8 mouse cellular contexts compared by ENCODE assay signal in genomic region chrX:155215501-155216248, GRCm38 (mm10). TPM values are rescaled to one million over a fixed set of nuclear protein-coding genes. Genes with fewer than 3 reads are reported as not detected.
DNase-seq lines count a peak whose midpoint lies in the region; ATAC-seq and TF ChIP-seq lines count a peak whose summit lies in the region.

No protein-coding gene starts in this region.

- 33% methylated on average over 24 of the region's 24 CpGs for WGBS in hindbrain, embryonic 15.5 days
- WGBS in liver, adult 2 months, result 0% methylated on average over 24 of the region's 24 CpGs

- no peak for TF ChIP-seq POLR2A in liver, adult 2 months (IDR thresholded peaks at IDR 0.05; ENCODE audit: extremely low read depth, insufficient read depth, low read length)
- TF ChIP-seq POLR2A in myocyte (IDR thresholded peaks at IDR 0.05; ENCODE audit: insufficient read length, low read depth), result peak; percentile 58

- no peaks in the 10 kb centered on the region for H3K27me3 ChIP-seq in hindbrain, embryonic 15.5 days
- H3K27me3 ChIP-seq in liver, adult 2 months (ENCODE audit: control insufficient read depth, insufficient read depth, low read length), result no peaks in the 10 kb centered on the region
- no peaks in the 10 kb centered on the region for H3K27me3 ChIP-seq in myocyte (ENCODE audit: control insufficient read depth, insufficient read depth, insufficient read length)

- no peak for TF ChIP-seq CTCF in liver, adult 2 months (IDR thresholded peaks at IDR 0.05; ENCODE audit: low read depth, low read length)

- H3K36me3 ChIP-seq in hindbrain, embryonic 15.5 days, result no peaks in the 10 kb centered on the region
- H3K36me3 ChIP-seq in liver, adult 2 months (ENCODE audit: control insufficient read depth, insufficient read depth, low read length), result peaks cover 11% of the 10 kb centered on the region
- H3K36me3 ChIP-seq in myocyte (ENCODE audit: control insufficient read depth, insufficient read depth), result peaks cover 16% of the 10 kb centered on the region

- peak; percentile 73 for ATAC-seq in hindbrain, embryonic 15.5 days (ENCODE audit: low FRiP score, low read depth)

- peak overlapping the region; percentile 55 for H3K9ac ChIP-seq in hindbrain, embryonic 15.5 days
- H3K9ac ChIP-seq in liver, adult 2 months (ENCODE audit: low read depth, low read length), result peak overlapping the region; percentile 80

- H3K9me3 ChIP-seq in hindbrain, embryonic 15.5 days, result no peaks in the 10 kb centered on the region

- H3K4me1 ChIP-seq in hindbrain, embryonic 15.5 days (replicated peaks), result no peaks in the 10 kb centered on the region
- peaks cover 3% of the 10 kb centered on the region; the same call in 1 of the 2 replicates for H3K4me1 ChIP-seq in liver, adult 2 months (ENCODE audit: control insufficient read depth, insufficient read depth, low read length)

- peak overlapping the region; percentile 48; the same call in 1 of the 2 replicates for H3K27ac ChIP-seq in hindbrain, embryonic 15.5 days (replicated peaks)
- peak overlapping the region; percentile 91 for H3K27ac ChIP-seq in liver, adult 2 months (replicated peaks; ENCODE audit: insufficient read depth, low read depth, low read length)

- H3K4me3 ChIP-seq in hindbrain, embryonic 15.5 days, result peak overlapping the region; percentile 54
- peak overlapping the region; percentile 98 for H3K4me3 ChIP-seq in liver, adult 2 months (ENCODE audit: insufficient read depth, low read depth, low read length)
- H3K4me3 ChIP-seq in myocyte, result peak overlapping the region; percentile 93

- H3K4me2 ChIP-seq in hindbrain, embryonic 15.5 days, result peak overlapping the region; percentile 61
- peak overlapping the region; percentile 62 for H3K4me2 ChIP-seq in myocyte (ENCODE audit: low read depth)

- no peaks in the 10 kb centered on the region for H3K79me2 ChIP-seq in liver, adult 2 months (ENCODE audit: control insufficient read depth, insufficient read depth, low read length)
- H3K79me2 ChIP-seq in myocyte (ENCODE audit: control insufficient read depth, insufficient read depth), result peaks cover 22% of the 10 kb centered on the region

- H3ac ChIP-seq in myocyte (ENCODE audit: control insufficient read depth, insufficient read length), result peak overlapping the region; percentile 71

- DNase-seq in right cerebral cortex, postnatal 4 days, result peak; percentile 5
- no peak for DNase-seq in right cerebral cortex, postnatal 14 days
- peak; percentile 29 for DNase-seq in cerebellum, adult 8-10 months
- peak; percentile 6 to 21 for DNase-seq in frontal cortex, postnatal 10 days (ENCODE audit: low spot score in 2 of 2)
- peak; percentile 51 for DNase-seq in liver, adult 2 months (ENCODE audit: extremely low read depth, low read depth, low spot score)
- DNase-seq in thymus, postnatal 36 days, result peak; percentile 23 to 28

TF ChIP-seq in myocyte, 11 proteins besides CTCF, POLR2A, EP300 and RAD21:
- TF ChIP-seq MYOG (IDR thresholded peaks at IDR 0.05; ENCODE audit: control insufficient read depth in 1 of 3, insufficient read depth in 1 of 3, insufficient read length in 2 of 3, low read depth in 2 of 3) (no peak), POLR2AphosphoS2 (IDR thresholded peaks at IDR 0.05; ENCODE audit: insufficient read length, low read depth) (peak; percentile 74)

RNA-seq across cellular contexts. Expression of gene Sat1, which starts 0.6 kb away (rescaled TPM):
- polyA plus RNA-seq in hindbrain, embryonic 15.5 days (2015; fragmentation: Nextera tagmentation; extraction: Ambion mirVana), result 79.0 and 82.0 TPM in 2 replicates
- total RNA-seq in liver, adult 2 months (2014; rRNA removed), result 95.3 and 113 TPM in 2 replicates
- 14.5 and 21.9 TPM in 2 replicates for polyA plus RNA-seq in liver, adult 2 months (2012; rRNA removed)
- 305 TPM for polyA plus RNA-seq in myocyte (2012; fragmentation: generic; extraction: Trizol)

RNA-seq across cellular contexts. Expression of gene Acot9, which starts 46.6 kb away (rescaled TPM):
- polyA plus RNA-seq in hindbrain, embryonic 15.5 days (2015; fragmentation: Nextera tagmentation; extraction: Ambion mirVana), result 41.5 and 44.6 TPM in 2 replicates
- total RNA-seq in liver, adult 2 months (2014; rRNA removed), result 6.5 and 7.3 TPM in 2 replicates
- 1.3 and 1.8 TPM in 2 replicates for polyA plus RNA-seq in liver, adult 2 months (2012; rRNA removed)
- 75.9 TPM for polyA plus RNA-seq in myocyte (2012; fragmentation: generic; extraction: Trizol)

Comparison
In these comparisons a context has a peak if more than half of its experiments do, and no peak if none do; other contexts are left out.
1. RNA of gene Acot9, which starts 46.6 kb away (polyA plus RNA-seq): 75.9 TPM in myocyte (single experiment) and 41.5 to 44.6 TPM in hindbrain, embryonic 15.5 days; 1.3 to 1.8 TPM in liver, adult 2 months; every median in the first group is over 10 times any median in the second.
2. Peak in every context shown above with its lines, with median percentiles within 50 percentile points of each other: H3K4me3 ChIP-seq.